Mouse (Mus musculus) MEL (cell line): ENCODE measurements around the gene Adamts18. TPM values are rescaled to one million over a fixed set of nuclear protein-coding genes. Genes with fewer than 3 reads are reported as not detected.

Experiments used
- DNase-seq: peaks from one replicate; pipeline ENCODE4 v3.0.0; 2011; ENCODE audit warnings: low read depth, low spot score
- H3K27ac ChIP-seq: 2 replicates; pipeline ENCODE4 v1.5.1; 2012; ENCODE audit warnings: low read depth, mild to moderate bottlenecking, control low read depth, low read length, moderate library complexity; ENCODE audit not compliant: control insufficient read depth
- H3K27me3 ChIP-seq, 2 experiments: fragments of 150-350 bp in 1 of 2; sonication (generic) in 1 of 2; 2 replicates each; pipeline ENCODE4 v1.6.1; 2012; ENCODE audit warnings: low read length in 2 of 2, mild to moderate bottlenecking in 2 of 2, improper control_type of control experiment in 1 of 2, moderate library complexity in 1 of 2; ENCODE audit not compliant: insufficient read depth in 2 of 2, control insufficient read depth in 1 of 2
- H3K36me3 ChIP-seq, 2 experiments: 2 replicates each; pipeline ENCODE4 v1.6.1; 2012 to 2014; ENCODE audit warnings: low read length in 2 of 2, improper control_type of control experiment in 1 of 2, inconsistent platforms in 1 of 2, mild to moderate bottlenecking in 1 of 2; ENCODE audit not compliant: insufficient read depth in 2 of 2, control insufficient read depth in 1 of 2
- H3K4me1 ChIP-seq, 2 experiments: fragments of 150-350 bp in 1 of 2; sonication (generic) in 1 of 2; 2 replicates each; pipeline ENCODE4 v1.6.1; 2012; ENCODE audit warnings: low read length in 2 of 2, improper control_type of control experiment in 1 of 2, mild to moderate bottlenecking in 1 of 2; ENCODE audit not compliant: insufficient read depth in 2 of 2, control insufficient read depth in 1 of 2
- H3K4me3 ChIP-seq, 2 experiments: fragments of 150-350 bp in 1 of 2; sonication (generic) in 1 of 2; 2 replicates each; pipeline ENCODE4 v1.5.1; 2012; ENCODE audit warnings: low read depth in 2 of 2, low read length in 2 of 2, mild to moderate bottlenecking in 2 of 2, moderate library complexity in 2 of 2, control low read depth in 1 of 2, improper control_type of control experiment in 1 of 2; ENCODE audit not compliant: control insufficient read depth in 1 of 2, insufficient read depth in 1 of 2
- H3K79me2 ChIP-seq: 2 replicates; pipeline ENCODE4 v1.6.1; 2012; ENCODE audit warnings: mild to moderate bottlenecking, low read length, moderate library complexity; ENCODE audit not compliant: control insufficient read depth, poor library complexity, insufficient read depth
- H3K9ac ChIP-seq: 2 replicates; pipeline ENCODE4 v1.6.1; 2012; ENCODE audit warnings: low read depth, mild to moderate bottlenecking, control low read depth, low read length, moderate library complexity; ENCODE audit not compliant: control insufficient read depth, poor library complexity, severe bottlenecking
- H3K9me3 ChIP-seq: fragments of 150-350 bp; sonication (generic); replicated peaks from 2 replicates; pipeline ENCODE4 v1.6.1; 2012; ENCODE audit warnings: mild to moderate bottlenecking, low read length, improper control_type of control experiment, moderate library complexity; ENCODE audit not compliant: insufficient read depth
- BHLHE40 ChIP-seq: IDR thresholded peaks from 2 replicates; pipeline ENCODE4 v1.6.1; 2012; ENCODE audit warnings: low read depth, mild to moderate bottlenecking, inconsistent platforms, low read length, improper control_type of control experiment, borderline replicate concordance
- CHD1 ChIP-seq: IDR thresholded peaks from 2 replicates; pipeline ENCODE4 v1.6.1; 2012; ENCODE audit warnings: low read depth, mild to moderate bottlenecking, inconsistent platforms, low read length, improper control_type of control experiment
- CHD2 ChIP-seq: IDR thresholded peaks from 2 replicates; pipeline ENCODE4 v1.6.1; 2011; ENCODE audit warnings: low read length, improper control_type of control experiment
- CTCF ChIP-seq, 3 experiments: IDR thresholded peaks in 2 of 3; conservative IDR thresholded peaks in 1 of 3; 2 replicates each; pipeline ENCODE4 v1.5.1; 2011 to 2012; ENCODE audit warnings: low read length in 3 of 3, low read depth in 2 of 3, mild to moderate bottlenecking in 2 of 3, improper control_type of control experiment in 1 of 3, inconsistent platforms in 1 of 3, mixed read lengths in 1 of 3, moderate library complexity in 1 of 3; ENCODE audit not compliant: control insufficient read depth in 1 of 3, insufficient read depth in 1 of 3, poor library complexity in 1 of 3, severe bottlenecking in 1 of 3
- E2F4 ChIP-seq: IDR thresholded peaks from 2 replicates; pipeline ENCODE4 v1.6.1; 2011; ENCODE audit warnings: low read depth, low read length, improper control_type of control experiment, borderline replicate concordance
- GABPA ChIP-seq: IDR thresholded peaks from 2 replicates; pipeline ENCODE4 v1.6.1; 2012; ENCODE audit warnings: low read depth, mild to moderate bottlenecking, inconsistent platforms, low read length, improper control_type of control experiment, moderate library complexity
- HCFC1 ChIP-seq: IDR thresholded peaks from 2 replicates; pipeline ENCODE4 v1.6.1; 2012; ENCODE audit warnings: low read depth, mild to moderate bottlenecking, inconsistent platforms, low read length, improper control_type of control experiment, moderate library complexity
- JUND ChIP-seq: IDR thresholded peaks from 2 replicates; pipeline ENCODE4 v1.6.1; 2011; ENCODE audit warnings: low read depth, mild to moderate bottlenecking, improper control_type of control experiment, low read length
- MAFK ChIP-seq: IDR thresholded peaks from 2 replicates; pipeline ENCODE4 v1.6.1; 2011; ENCODE audit warnings: low read depth, mild to moderate bottlenecking, low read length, improper control_type of control experiment, borderline replicate concordance
- NRF1 ChIP-seq: IDR thresholded peaks from 2 replicates; pipeline ENCODE4 v1.6.1; 2014; ENCODE audit warnings: low read depth, mild to moderate bottlenecking, inconsistent platforms, low read length, improper control_type of control experiment, moderate library complexity; ENCODE audit not compliant: poor library complexity, insufficient read depth, severe bottlenecking
- POLR2AphosphoS2 ChIP-seq: IDR thresholded peaks from 2 replicates; pipeline ENCODE4 v1.6.1; 2011; ENCODE audit warnings: low read length, improper control_type of control experiment
- POLR2AphosphoS5 ChIP-seq: IDR thresholded peaks from 2 replicates; pipeline ENCODE4 v1.6.1; 2012; ENCODE audit warnings: low read depth, borderline replicate concordance, mild to moderate bottlenecking, inconsistent platforms, low read length, moderate library complexity, mixed read lengths
- RCOR1 ChIP-seq: IDR thresholded peaks from 2 replicates; pipeline ENCODE4 v1.6.1; 2012; ENCODE audit warnings: low read depth, mild to moderate bottlenecking, inconsistent platforms, low read length, improper control_type of control experiment
- SMC3 ChIP-seq: IDR thresholded peaks from 2 replicates; pipeline ENCODE4 v1.6.1; 2011; ENCODE audit warnings: low read depth, low read length, improper control_type of control experiment
- TAL1 ChIP-seq: IDR thresholded peaks from 2 replicates; pipeline ENCODE4 v1.6.1; 2012; ENCODE audit warnings: mild to moderate bottlenecking, inconsistent platforms, low read length, moderate library complexity, mixed read lengths
- TBP ChIP-seq: IDR thresholded peaks from 2 replicates; pipeline ENCODE4 v1.8.0; 2011; ENCODE audit warnings: low read depth, low read length, improper control_type of control experiment
- UBTF ChIP-seq: IDR thresholded peaks from 2 replicates; pipeline ENCODE4 v1.6.1; 2012; ENCODE audit warnings: low read depth, mild to moderate bottlenecking, inconsistent platforms, low read length, improper control_type of control experiment, moderate library complexity, borderline replicate concordance; ENCODE audit not compliant: insufficient read depth
- USF2 ChIP-seq, 2 experiments: IDR thresholded peaks; 2 replicates each; pipeline ENCODE4 v1.6.1; 2011 to 2012; ENCODE audit warnings: improper control_type of control experiment in 2 of 2, low read length in 2 of 2, borderline replicate concordance in 1 of 2, inconsistent platforms in 1 of 2, low read depth in 1 of 2, mild to moderate bottlenecking in 1 of 2; ENCODE audit not compliant: insufficient read depth in 1 of 2
- ZNF384 ChIP-seq: IDR thresholded peaks from 2 replicates; pipeline ENCODE4 v1.6.1; 2012; ENCODE audit warnings: low read depth, mild to moderate bottlenecking, inconsistent platforms, low read length, improper control_type of control experiment
- polyA plus RNA-seq, 2 experiments: library from polyadenylated mRNA; stranded (reverse) in 1 of 2; unstranded in 1 of 2; fragments of >175 nt in 1 of 2; fragments of >200 nt in 1 of 2; gene quantifications; 2 replicates each; pipeline versions ENCODE4 v1.2.1 to v1.2.4; 2012; ENCODE audit warnings: low replicate concordance in 2 of 2, low read depth in 1 of 2; ENCODE audit not compliant: insufficient read length in 2 of 2, insufficient read depth in 1 of 2, missing spikeins in 1 of 2
- total RNA-seq: library from RNA; depleted of rRNA; stranded (reverse); fragments of 300-350 nt; gene quantifications from 2 replicates; pipeline ENCODE4 v1.2.3, GENCODE M21; 2012

The Adamts18 gene
- total and polyA plus RNA-seq, 3 experiments: not detected

DNA sequence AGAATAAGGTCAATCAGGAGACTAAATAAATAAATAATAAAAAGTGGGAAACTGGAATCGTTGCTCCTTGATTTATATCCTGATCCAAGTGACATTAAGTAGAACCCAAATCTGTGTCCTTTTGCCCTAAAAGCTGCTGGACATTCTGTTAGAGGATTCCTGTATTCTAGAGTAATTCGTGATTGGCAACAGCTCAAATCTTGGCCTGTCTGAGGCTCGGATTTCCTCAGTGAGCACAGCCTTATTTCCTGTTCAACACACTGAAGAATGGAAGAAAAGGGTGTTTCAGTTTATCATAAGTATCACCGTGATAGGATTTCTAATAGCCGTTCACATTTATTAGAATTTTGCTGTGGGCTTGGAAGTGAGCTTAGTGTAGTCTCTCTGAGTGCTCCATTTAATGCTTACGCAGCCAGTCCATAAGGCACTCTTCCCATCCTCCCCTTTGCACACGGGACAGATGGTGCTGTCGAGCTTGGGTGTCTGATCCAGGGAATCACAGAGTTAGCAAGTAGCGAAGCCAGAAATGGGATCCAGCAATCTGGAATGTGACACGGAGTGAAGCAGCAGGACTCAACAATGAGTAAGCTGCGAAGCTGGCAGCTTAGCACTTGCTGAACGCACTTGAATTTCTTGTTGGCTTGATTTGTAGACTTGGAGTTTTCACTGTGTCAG lies 25.0 kb upstream of the Adamts18 start:
- TF ChIP-seq TAL1 (no peak), UBTF (no peak), ZNF384 (no peak), NRF1 (no peak), POLR2AphosphoS5 (no peak), JUND (no peak), SMC3 (no peak), CHD1 (no peak), CTCF (IDR thresholded peaks at IDR 0.05 in 2 of 3, conservative IDR thresholded peaks at IDR 0.05 in 1 of 3; ENCODE audit: control insufficient read depth in 1 of 3, insufficient read depth in 1 of 3, low read depth in 2 of 3, low read length in 3 of 3, poor library complexity in 1 of 3, severe bottlenecking in 1 of 3) (no peak), E2F4 (no peak), BHLHE40 (no peak), USF2 (IDR thresholded peaks at IDR 0.05; ENCODE audit: borderline replicate concordance in 1 of 2, insufficient read depth in 1 of 2, low read depth in 1 of 2, low read length in 2 of 2) (no peak), MAFK (no peak), TBP (no peak), HCFC1 (no peak)
- TF ChIP-seq, all 39 proteins: peak for 0
- Histone ChIP-seq H3K79me2 (no peaks in the 10 kb centered on the region), H3K27ac (no peak overlapping the region), H3K4me3 (no peak overlapping the region), H3K9ac (no peak overlapping the region), H3K4me1 (no peaks in the 10 kb centered on the region), H3K9me3 (no peaks in the 10 kb centered on the region), H3K27me3 (no peaks in the 10 kb centered on the region), H3K36me3 (no peaks in the 10 kb centered on the region)
- DNase-seq: no peak

DNA sequence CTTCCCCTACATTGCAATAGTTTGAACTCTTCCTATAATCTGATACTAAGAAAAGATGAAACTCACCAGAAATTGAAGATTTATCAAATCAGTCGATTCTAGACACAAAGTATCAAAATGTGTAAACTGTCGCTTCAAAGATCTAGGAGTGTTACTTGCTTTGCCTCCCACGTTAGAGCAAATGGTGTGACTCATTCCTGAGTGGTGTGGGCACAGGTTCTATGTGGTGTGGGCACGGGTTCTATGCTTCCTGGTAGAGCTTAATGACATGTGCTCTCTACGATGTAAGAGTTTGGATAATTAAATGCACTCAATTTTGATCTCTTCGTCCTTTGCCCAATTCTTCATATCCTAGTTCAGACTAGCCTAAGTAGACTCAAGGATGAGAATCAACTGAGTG lies 23.9 kb upstream of the Adamts18 start:
- Histone ChIP-seq H3K79me2 (no peaks in the 10 kb centered on the region), H3K27me3 (no peaks in the 10 kb centered on the region), H3K9ac (no peak overlapping the region), H3K4me3 (no peak overlapping the region), H3K36me3 (no peaks in the 10 kb centered on the region), H3K27ac (no peak overlapping the region), H3K4me1 (no peaks in the 10 kb centered on the region), H3K9me3 (no peaks in the 10 kb centered on the region)
- TF ChIP-seq POLR2AphosphoS2: no peak
- no peak for TF ChIP-seq CHD2
- TF ChIP-seq RCOR1: no peak
- no peak for TF ChIP-seq GABPA
- no peak for DNase-seq
